ENCODE assay signal across 20 mouse cellular contexts in the genomic region with DNA sequence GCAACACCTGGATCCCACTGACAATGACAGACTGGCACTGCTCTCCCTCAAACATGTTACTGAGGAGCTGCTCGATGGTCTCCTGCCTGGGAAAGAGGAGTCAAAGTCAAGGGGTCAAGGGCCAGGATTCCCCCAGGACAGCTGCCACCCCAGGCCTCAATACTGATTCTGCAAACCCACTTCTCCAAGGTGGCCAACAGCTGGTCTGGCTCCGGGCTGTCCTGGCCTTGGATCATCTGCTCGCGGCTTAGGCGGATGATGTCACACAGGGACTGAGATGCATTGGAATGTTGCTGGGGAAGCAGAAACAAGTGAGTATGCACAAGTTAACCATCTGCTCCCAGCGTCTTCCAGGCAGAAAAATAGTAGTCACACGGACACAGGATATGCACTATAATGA. TPM values are rescaled to one million over a fixed set of nuclear protein-coding genes. Genes with fewer than 3 reads are reported as not detected.
"Had no signal": no experiment of that assay in that cellular context is flagged by ENCODE, and none has a peak within 500 bp of the region (broad histone marks: within the 10 kb centered on the region; RNA-seq: fewer than 3 reads in every experiment).

No protein-coding gene starts in this region.

- DNase-seq: kidney, adult 8-10 months; kidney, postnatal 36 days; liver; liver, embryonic 13.5 days; liver, postnatal 0 days; lung, postnatal 14 days; retina, postnatal 1 day; right cerebral cortex, postnatal 4 days; spleen, adult 18-20 months; thymus, adult 18-20 months; thymus, postnatal 25 days had no signal

- H3K27ac ChIP-seq: liver, embryonic 13.5 days; lung, embryonic 15.5 days; macrophage; midbrain, embryonic 12.5 days; neural tube, embryonic 15.5 days had no signal

- H3K4me3 ChIP-seq: liver, embryonic 13.5 days; lung, embryonic 15.5 days; midbrain, embryonic 12.5 days; neural tube, embryonic 15.5 days had no signal

- H3K4me2 ChIP-seq: liver, embryonic 13.5 days; lung, embryonic 15.5 days; midbrain, embryonic 12.5 days; neural tube, embryonic 15.5 days had no signal

- H3K27me3 ChIP-seq: liver, embryonic 13.5 days; lung, embryonic 15.5 days; megakaryocyte, embryonic 14.5 days; midbrain, embryonic 12.5 days; neural tube, embryonic 15.5 days had no signal

RNA-seq across cellular contexts. Expression of gene Ptprh, which starts 38.1 kb away (rescaled TPM):
- polyA plus RNA-seq: kidney, embryonic 16.5 days; limb, embryonic 11.5 days; liver, embryonic 13.5 days; liver, postnatal 0 days; lung, embryonic 15.5 days; macrophage; neural tube, embryonic 11.5 days; stomach, embryonic 14.5 days had no signal

RNA-seq across cellular contexts. Expression of gene Brsk1, which starts 48.4 kb away (rescaled TPM):
- polyA plus RNA-seq: liver, postnatal 0 days; macrophage had no signal
